Mouse (Mus musculus) erythroblast, adult 5-6 weeks (primary cell): ENCODE measurements around the gene Serpina3n. TPM values are rescaled to one million over a fixed set of nuclear protein-coding genes. Genes with fewer than 3 reads are reported as not detected.
"Not testable (repeated sequence)": the region's sequence is repeated elsewhere in the genome, so short reads cannot be mapped to it uniquely, and the experiment has no call there.

Experiments used
- ATAC-seq: replicated peaks from 2 replicates; pipeline ENCODE4 v1.8.0; 2016; ENCODE audit warnings: moderate number of reproducible peaks, mild to moderate bottlenecking, moderate TSS enrichment, inconsistent platforms; ENCODE audit not compliant: poor library complexity, low FRiP score, severe bottlenecking
- total RNA-seq, 2 experiments: library from RNA; stranded (forward) in 1 of 2; stranded (reverse) in 1 of 2; fragments of 150-400 nt in 1 of 2; fragments of 200-764, 138-1000 nt in 1 of 2; gene quantifications; 2 replicates each; pipeline versions ENCODE4 v1.2.3 to v1.2.4; 2015 to 2017; ENCODE audit warnings: low replicate concordance in 2 of 2

The Serpina3n gene
- total RNA-seq (2015; ENCODE audit: low replicate concordance) (not detected in 2 replicates), total RNA-seq (2017; ENCODE audit: low replicate concordance) (0.28 TPM in 1 of 2 replicates, not detected in the other)

- no peak for ATAC-seq
These were observed at the start of gene Serpina3n for GRCm38 (mm10) chr12:104406454-104406885. Serpina3n (plus strand) TSS chr12:104406729.

- ATAC-seq, result no peak
These were observed 36.5 kb upstream of the Serpina3n start for GRCm38 (mm10) chr12:104369986-104370385.

GRCm38 (mm10) chr12:104377179-104377578 is 29.4 kb upstream of the Serpina3n start:
- ATAC-seq, result not testable (repeated sequence)

DNA sequence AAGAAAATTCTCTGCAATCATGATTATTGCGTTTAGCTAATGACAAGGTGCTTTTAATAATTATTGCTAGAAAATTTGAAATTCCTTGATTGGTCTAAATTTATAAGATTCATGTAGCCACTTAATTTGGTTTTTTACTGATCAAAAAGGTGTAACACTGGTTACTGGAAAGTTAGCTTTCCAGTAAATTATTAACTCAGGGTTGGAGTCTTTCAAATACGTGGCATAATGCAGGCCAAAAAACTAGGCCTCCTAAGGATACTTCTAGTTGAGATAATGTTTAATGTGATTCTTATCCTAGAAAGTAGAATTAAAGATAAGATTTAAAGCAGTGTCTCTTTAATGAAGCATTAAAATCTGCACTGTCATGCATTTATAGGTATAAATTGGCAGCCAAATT is 28.2 kb upstream of the Serpina3n start:
- not testable (repeated sequence) for ATAC-seq

DNA sequence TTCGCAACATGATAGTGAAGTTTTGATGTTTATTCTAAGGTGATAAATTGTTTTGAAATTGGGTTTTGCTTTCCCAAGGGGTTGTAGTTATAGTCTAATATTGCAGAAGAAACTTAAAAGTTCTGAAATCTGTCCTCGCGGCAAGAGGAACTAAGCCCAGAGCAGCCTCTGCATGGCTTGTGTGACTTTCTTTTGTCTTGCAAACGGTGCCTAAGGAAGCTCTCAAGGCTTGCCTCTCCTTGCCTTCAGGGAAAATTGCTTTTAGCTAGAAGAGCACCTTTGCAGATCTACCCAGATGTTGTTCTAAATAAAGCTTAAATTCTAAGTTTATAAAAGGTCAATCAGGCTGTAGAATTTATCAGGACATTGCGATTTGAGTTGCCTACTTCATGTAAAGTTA is 27.7 kb upstream of the Serpina3n start:
- not testable (repeated sequence) for ATAC-seq

DNA sequence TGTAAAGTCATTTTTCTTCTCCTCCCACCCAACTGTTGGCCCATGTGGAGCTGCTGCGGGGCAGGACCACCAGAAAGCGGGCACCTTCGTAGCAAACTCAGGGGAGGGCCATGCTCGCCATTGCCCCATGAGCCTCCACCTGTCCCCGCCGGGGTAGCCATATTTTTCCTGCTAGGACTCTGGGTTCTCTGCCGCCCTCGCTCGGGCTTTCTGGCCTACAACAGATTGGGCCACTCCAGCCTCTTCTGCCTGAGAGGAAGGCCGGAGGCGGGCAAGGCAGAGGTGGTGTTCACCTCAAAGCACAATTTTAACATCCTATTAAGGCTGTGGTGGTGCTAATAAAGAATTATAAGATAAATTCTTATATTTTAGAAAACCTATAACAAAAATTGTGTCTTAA is 26.7 kb upstream of the Serpina3n start:
- no peak for ATAC-seq

DNA sequence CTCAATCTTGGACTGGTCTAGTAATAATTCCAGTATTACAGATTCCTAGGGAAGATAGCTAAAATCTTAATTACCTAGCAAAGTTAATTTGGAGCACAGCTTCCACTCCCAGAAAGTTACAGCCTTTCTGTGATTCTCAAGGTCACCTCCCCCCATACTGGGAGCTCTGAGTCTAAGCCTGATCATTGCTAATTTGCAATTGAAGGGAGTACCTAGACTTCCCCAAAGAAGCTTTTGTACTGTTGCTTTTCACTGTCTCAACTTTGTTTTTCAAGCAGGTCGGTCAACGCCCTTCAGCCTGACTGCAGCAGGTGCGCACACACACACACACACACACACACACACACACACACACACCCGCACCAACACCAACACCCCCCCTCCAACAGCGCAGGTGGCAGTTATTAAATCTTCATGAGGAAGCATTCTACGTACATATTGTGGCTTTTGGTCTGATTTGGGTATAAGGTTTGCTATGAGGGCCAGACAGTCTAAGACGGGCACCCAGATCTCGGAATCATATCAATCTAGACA is 25.4 kb upstream of the Serpina3n start:
- not testable (repeated sequence) for ATAC-seq

DNA sequence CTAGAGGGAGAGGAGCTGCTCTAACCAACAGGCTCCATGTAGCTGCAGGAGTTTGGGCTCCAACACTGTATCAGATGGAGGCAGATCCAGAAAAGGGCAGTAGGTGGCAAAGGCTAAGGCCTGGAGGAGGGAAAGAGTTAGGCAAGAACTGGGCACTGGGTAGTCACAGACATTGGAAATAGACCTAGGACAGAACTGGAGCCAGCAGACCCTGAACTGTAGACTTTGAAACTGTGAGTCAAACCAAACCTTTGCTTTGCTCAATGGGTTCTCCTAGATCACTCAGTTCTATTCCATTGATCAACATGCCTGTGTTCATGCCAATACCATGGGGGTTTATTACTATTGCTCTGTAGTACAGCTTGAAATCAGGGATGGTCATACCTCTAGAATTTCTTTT is 20.5 kb upstream of the Serpina3n start:
- ATAC-seq, result not testable (repeated sequence)

GRCm38 (mm10) chr12:104386878-104387277 is 19.7 kb upstream of the Serpina3n start:
- not testable (repeated sequence) for ATAC-seq

DNA sequence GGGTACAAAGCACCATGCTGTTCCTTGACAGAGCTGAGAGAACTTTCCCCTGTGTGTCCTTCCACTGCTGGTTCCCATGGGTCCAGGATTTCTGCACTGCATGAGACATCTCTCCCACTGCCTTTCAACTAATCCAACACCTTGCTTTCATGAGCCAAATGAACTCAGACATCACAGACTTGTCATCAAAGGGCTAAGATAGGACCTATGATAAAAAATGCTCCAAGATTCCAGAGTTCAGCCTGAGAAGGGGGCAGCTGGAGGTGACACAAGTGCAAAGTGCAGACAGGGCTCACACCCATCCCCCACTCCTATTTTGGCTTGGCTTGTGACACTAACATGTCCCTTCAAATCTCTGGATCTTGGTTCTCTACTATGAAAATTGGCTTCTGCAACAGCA is 18.1 kb upstream of the Serpina3n start:
- no peak for ATAC-seq

GRCm38 (mm10) chr12:104391057-104391456 is 15.5 kb upstream of the Serpina3n start:
- not testable (repeated sequence) for ATAC-seq

DNA sequence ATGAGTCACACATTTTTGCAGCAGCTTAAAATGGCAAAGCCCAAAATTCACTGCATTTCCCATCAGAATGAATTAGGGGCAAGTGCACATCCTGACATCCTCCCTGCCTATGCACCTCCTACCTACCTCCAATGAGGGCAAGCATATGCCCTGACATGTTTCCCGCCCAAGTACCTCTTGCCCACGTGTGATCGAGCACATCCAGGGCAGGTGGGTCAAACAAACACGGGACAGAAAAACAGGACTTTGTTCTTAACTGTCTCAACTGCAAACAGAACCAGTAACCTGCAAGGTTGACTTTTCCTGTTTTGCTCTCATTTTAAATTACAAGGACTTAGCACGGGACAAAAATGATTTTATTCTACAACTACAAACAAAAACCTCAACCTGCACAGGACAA is 2.6 kb upstream of the Serpina3n start:
- ATAC-seq, result no peak

DNA sequence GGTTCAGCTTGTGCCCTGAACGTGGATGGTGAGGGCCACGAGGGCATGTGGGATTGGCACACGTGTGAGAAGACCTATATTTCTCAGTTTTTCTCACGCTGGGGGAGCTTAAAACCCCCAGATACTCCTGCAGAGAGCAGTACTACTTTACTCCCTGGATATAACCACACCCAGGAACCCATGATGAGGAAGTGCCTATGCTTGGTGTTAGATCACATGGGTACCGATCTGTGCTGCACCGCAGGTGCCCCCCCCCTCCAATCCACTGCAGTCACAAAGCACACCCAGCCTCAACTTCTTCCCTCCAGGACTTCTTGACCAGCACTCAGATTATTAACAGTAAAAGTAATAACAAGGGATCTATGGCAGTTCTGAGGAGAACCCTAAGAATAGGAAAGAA is 6.0 kb downstream of the Serpina3n start:
- ATAC-seq, result no peak

DNA sequence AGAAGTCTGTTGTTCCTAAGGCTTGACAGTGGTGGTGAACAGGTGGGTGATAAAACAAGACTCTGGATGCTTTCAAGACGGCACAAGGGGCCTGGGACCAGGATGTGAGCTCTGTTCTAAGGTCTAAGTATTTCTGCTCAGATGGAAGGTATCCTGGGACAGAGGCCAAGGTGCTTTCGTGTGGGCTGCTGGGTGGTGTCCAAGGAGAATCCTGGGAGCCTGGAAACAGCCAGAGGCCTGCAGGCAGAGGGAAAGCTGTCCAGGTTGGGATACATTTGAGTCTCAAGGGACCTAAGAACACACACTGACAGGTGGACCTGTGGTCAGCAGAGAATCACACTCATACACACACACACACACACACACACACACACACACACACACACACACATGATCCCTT is 8.0 kb downstream of the Serpina3n start:
- ATAC-seq, result no peak

- no peak for ATAC-seq
These were observed 9.2 kb downstream of the Serpina3n start for GRCm38 (mm10) chr12:104415625-104416315.

DNA sequence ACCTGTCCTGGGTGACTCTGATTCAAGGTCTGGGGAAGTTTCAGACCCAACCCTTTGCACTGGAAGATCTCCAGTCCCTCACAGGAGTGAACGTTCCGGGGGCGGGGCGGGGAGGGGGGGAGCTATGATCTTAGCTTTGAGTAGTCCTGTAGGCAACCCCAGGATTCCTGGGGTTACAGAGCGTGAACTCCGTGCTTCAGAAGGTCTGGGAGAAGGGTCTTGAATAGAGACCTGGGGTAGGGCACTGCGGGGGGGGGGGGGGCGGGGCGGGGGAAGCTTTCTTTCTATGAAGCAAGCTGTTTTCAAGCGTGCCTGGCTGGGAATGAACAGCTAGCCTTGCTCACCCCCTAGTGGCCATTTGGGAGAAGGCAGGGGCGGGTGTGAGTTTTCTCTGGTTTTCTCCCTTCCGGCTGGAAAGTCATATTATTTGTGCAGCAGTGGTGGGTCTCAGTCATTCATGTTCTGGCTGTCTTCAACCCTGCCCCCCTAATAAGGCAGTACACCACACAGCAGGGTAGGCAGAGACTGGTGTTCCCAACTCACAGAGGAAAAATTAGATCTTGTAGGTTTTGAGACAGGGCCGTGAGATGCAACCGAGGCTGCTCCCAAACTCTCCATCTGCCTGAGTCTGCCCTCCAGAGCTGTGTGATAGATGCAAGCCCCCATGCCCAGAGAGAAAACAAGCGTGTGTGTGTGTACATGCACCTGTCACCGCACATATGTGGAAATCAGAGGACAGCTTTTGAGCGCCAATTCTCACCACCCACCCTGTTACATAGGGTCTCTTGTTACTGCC is 12.0 kb downstream of the Serpina3n start:
- ATAC-seq, result peak; percentile 58; the same call in 1 of the 2 replicates

DNA sequence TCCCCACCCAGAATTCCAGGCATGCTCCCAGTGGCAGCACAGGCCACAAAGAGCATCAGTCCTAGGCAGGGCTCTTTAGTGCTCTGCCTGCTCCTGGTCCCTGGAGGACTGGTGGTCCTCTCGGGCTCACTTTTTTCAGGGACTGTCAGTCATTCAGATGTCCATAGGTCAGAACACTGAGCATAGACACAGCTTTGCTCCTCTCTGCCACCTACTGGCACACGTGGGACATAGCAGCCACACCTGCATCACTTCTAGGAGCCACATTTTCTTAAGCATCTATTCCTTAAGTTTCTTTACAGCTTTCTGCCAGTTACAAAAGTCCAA is 12.6 kb downstream of the Serpina3n start:
- ATAC-seq, result peak; percentile 68; the same call in 1 of the 2 replicates

DNA sequence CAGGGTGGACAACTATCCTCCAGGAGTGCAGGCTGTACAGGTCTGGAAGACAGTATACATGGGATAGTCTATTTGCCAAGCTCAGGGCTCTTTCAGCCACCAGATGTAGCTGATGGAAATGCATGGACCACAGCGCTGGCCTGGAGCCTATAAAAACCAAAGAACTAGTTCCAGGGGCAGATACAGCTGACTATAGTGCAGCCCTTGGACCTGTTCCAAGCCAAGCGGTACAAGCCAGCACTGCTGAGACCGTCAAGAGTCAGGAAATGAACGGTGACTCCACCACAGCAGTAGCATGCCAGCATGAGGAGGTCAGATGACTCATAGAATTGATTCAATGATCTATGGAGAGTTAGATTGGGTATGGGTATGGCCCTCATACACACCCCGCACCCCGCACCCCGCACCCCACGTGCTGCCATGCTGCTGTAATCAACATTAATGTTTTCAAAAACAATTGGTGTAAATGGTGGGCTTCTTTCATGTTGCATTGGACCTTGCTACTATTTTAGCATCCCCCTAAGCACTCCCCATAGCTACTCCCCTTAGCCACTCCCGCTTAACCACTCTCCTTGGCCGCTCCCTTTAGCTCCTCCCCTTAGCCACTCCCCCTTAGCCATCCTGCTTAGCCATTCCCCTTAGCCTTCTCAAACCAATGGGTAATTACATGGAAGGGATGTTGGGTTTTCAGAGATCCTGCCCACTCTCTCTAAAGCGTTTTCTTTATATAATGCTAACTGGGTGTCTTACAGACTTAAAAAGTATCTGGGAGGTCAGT is 16.3 kb downstream of the Serpina3n start:
- no peak for ATAC-seq

GRCm38 (mm10) chr12:104425591-104425990 is 19.1 kb downstream of the Serpina3n start:
- no peak for ATAC-seq

DNA sequence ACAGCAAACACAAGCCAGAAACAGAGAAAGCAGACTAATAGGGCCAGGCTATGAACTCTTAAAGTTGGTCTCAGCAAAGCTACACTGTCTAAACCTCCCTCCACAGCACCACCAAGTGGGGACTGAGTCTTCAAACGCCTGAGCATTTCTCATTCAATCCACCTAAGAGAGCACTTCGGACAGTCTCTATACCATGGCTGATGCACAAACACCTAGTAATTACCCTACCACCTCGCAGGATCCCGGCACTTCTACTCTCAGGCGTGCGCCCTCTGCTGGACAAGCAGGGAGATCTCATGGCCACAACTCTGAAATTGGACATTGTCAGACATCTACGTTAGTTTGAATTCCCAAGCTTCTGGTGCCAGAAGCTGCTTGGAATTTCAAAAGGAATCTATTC is 20.4 kb downstream of the Serpina3n start:
- no peak for ATAC-seq
